Mouse (Mus musculus) right cerebral cortex, postnatal 36 days (tissue): ENCODE measurements around the gene Sf3b3.
A peak's percentile ranks its signal among the peaks of the same experiment; 100 is the strongest.
"Not testable (repeated sequence)": the region's sequence is repeated elsewhere in the genome, so short reads cannot be mapped to it uniquely, and the experiment has no call there.

Experiments
- DNase-seq, 2 experiments: peaks; one replicate each; pipeline ENCODE4 v3.0.0; 2022; ENCODE audit warnings: low spot score in 2 of 2, mixed read lengths in 1 of 2

Gene Sf3b3

GRCm38 (mm10) chr8:110846405-110847170 is at the start of gene Sf3b3, which contains the start of gene Cog4:
Sf3b3 (minus strand) TSS chr8:110846787.
Cog4 (plus strand) TSS chr8:110846600.
- peak; percentile 75 to 76 for DNase-seq

GRCm38 (mm10) chr8:110895812-110896211 is 49.2 kb upstream of the Sf3b3 start:
- DNase-seq: no peak

DNA sequence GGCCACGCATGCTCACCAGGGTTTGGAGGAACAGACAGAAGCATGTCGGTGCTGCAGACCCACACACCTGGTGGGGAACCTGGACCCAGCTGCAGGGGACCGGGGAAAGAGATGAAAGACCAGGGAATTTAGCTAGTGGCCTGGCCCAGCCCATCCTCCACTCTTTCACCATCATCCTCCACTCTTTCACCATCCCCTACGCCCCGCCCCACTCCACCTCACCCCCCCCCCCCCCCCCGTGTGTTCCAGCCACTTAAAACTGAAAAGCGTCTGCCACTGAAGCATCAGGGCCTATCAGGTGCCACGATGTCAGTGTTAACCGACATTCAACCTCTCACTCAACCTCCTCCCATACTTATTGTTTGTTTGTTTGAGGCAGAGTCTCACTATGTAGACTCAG is 48.7 kb upstream of the Sf3b3 start:
- DNase-seq: no peak

DNA sequence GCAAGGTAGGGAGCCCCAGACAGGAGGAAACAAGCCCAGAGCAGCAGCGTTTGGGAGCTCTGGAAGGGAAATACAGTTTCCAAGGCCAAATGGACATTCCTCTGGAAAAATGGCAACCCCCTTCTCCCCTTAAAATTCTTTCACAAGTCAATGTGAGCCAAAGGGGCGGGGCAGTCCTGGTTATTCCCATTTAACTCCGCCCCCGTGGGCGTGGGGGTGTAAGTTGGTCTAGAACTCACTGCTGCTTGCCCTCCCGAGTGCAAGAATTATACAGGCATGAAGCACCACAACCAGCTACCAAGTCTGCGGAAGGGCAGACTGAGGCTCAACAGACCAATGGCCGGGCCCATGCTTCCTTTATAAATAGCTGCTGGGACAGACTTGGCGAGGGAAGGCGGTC is 48.3 kb upstream of the Sf3b3 start:
- no peak for DNase-seq

DNA sequence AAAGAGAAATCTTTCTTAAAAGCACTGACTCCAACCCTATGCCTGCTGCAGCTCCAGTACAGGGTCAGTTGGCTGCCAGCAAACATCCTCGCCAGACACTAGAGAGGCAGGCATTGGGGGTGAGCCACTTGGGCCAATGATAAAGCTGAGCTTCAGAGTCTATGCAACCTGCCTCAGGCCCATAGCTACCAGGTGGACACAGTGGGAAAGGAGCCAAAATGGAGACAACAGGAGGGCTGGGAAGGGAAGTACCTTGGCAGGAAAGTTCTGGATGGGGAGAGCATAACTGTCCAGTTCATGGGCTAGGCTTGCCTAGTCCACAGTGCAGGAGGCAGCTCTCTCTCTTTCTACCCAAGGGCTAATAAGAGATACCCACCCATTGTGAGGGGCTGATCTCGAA is 46.3 kb upstream of the Sf3b3 start:
- DNase-seq: no peak

GRCm38 (mm10) chr8:110892040-110892439 is 45.5 kb upstream of the Sf3b3 start:
- DNase-seq: no peak

DNA sequence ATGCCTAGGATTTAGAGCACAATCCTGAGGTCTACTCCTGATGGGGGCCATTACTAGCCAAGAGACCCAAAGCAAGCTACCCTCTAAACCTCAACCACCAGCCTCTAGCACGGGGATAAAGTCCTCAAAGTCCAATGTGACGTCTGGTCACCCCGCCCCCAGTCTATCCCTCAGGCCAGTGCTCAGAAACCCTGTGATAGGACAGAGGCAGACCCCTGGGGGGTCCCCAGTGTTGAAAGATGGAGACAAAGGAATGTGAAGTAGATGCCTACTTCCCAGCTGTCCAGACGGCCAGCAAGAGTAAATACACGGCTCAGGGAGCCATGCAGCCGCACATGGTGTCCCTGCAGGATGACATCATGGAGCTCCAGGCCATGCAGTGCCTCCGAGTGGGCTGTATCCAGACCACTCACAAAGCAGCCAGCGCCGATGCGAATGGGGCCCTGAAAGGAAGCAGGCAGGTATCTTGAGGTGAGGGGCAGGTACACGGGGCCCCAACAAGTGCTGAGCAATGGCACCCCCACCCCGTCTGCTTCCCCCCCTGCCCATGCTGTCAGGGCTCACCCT is 43.4 kb upstream of the Sf3b3 start:
- DNase-seq: no peak

- no peak for DNase-seq
Observed at GRCm38 (mm10) chr8:110888860-110889259, 42.3 kb upstream of the Sf3b3 start.

GRCm38 (mm10) chr8:110888441-110888840 is 41.9 kb upstream of the Sf3b3 start:
- DNase-seq: no peak

DNA sequence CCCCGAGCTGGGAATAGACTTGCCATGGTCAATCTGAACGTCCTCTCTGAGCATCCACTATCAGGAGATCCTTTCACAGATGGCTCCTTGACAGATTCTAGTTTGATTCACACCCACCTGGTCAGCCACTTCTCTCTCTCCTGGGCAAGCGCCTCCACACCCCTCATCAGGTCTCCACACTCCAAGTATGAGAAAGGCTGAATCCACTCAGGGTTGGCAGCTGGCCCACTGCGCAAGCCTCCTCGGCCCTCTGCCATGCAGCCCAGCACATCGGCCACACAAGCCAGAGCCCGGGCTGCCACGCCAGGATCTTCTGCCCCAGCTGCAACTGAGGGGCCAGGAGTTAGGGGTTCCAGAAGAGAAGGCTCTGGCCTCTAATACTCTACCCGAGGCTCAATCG is 41.0 kb upstream of the Sf3b3 start:
- DNase-seq: no peak

GRCm38 (mm10) chr8:110886634-110887033 is 40.0 kb upstream of the Sf3b3 start:
- DNase-seq: no peak

GRCm38 (mm10) chr8:110883824-110884223 is 37.2 kb upstream of the Sf3b3 start:
- DNase-seq: no peak

DNA sequence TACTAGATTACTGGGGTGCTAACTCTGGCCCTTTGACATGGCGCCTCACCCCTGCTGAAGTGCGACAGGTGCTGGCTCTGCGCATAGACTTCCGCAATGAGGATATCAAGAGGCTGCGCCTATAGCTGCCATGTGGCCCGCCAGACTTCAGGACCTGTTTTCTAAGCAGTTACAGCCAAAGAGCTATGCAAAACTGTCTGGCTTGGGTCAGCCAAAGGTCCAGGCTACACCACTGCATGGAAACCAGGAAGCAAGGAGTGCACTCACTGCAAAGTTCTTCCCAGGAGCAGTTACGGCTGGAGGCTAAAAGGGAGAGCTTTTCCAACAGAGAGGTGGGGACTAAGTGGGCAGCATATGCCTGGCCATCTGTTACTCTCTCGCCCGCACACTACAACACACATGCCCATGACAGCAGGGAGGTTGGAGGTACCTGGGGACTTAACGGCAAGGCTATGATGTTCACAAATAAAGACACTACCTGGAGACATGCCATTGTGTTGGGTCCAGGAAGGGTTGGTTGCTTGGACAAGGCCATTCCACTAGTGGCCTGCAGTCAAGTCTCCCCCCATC is 35.2 kb upstream of the Sf3b3 start:
- DNase-seq: peak; percentile 25 to 36

GRCm38 (mm10) chr8:110877862-110878261 is 31.3 kb upstream of the Sf3b3 start:
- no peak for DNase-seq

DNA sequence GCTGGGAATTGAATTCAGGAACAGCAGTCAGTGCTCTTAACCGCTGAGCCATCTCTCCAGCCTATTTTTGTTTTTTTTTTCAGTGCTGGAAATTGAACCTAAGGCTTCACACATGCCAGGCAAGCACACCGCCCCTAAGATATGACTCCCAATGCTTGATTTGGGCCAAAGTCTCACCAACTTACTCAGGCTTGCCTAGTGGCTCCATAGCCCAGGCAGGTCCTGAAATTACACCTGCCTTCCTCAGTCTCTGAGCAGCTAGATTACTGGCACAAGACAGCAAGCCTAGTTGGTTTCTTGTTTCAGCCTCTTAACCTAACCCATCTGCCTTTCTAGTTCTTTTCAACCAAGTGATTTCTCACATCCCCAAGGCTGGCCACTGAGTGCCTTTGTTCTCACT is 23.9 kb upstream of the Sf3b3 start:
- DNase-seq: no peak

DNA sequence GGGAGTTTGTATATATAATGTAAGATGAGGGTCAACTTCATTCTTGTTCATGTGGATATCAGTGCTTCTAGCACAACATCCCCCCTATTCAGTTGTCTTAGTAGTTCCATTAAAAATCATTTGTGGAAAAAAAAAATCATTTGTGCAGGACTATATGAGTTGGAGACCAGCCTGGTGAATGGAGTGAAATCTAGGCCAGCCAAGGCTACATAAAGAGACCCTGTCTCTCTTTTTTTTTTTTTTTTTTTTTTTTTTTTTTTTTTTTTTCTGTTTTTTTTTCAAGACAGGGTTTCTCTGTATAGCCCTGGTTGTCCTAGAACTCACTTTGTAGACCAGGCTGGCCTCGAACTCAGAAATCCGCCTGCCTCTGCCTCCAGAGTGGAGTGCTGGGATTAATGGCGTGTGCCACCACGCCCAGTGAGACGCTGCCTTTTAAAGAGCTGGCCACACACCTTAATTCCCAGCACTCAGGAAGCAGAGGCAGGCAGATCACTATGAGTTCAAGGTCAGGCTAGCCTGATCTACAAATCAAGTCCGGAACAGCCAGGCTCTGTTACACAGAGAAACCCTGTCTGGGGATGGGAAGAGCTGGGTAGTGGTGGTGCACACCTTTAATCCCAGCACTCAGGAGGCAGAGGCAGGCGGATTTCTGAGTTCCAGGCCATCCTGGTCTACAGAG is 14.9 kb upstream of the Sf3b3 start:
- DNase-seq: not testable (repeated sequence)

DNA sequence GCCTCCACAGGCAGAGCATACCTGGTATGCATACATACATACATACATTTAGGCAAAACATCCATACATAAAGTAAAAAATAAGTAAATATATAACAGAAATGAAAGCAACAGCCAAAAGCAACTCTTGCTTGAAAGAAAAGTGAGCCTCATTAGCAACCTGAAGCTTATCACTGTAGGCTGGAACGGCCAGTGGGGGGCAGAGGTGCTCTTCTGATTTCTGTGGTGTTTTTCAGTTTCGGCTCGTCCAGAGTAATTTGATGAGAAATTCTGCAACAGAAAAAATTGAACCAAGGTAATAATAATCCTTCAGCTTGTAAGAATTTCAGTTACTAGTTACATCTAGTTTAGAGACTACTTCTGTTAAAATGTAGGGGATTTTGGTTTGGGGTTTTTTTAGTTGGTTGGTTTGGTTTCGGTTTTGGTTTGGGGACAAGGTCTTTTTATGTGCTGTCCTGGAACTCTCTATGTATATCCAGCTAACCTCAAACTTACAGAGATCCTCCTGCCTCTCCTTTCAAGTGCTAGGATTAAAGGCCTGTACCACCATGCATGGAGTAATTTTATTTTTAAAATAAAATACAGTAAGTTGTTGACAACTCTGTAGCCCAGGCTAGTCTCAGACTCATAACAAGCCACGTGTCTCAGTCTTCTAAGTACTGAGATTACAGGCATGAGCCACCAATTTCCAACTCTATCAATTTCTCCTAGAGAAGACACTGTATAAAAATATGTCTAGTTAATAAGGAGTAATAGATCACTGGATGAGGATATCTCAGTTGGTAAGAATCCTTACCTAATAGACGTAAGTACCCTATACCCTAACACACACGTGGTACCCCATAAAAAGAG is 13.3 kb upstream of the Sf3b3 start:
- no peak for DNase-seq

GRCm38 (mm10) chr8:110856760-110857461 is 10.3 kb upstream of the Sf3b3 start:
- no peak for DNase-seq

GRCm38 (mm10) chr8:110856073-110856472 is 9.5 kb upstream of the Sf3b3 start:
- DNase-seq: not testable (repeated sequence)

GRCm38 (mm10) chr8:110851186-110851585 is 4.6 kb upstream of the Sf3b3 start:
- no peak for DNase-seq
